Mouse (Mus musculus) fibroblast of lung, adult 2 months (primary cell): ENCODE results near the gene Dhrs3.

Experiments
- DNase-seq: peaks from one replicate; pipeline ENCODE4 v3.0.0-alpha.2; 2011; ENCODE audit warnings: low read depth

Dhrs3 gene

GRCm38 (mm10) chr4:144892133-144892936 is at the start of gene Dhrs3:
Gene Dhrs3, plus strand, starts transcription at chr4:144892827.
- peak; percentile 87 for DNase-seq

GRCm38 (mm10) chr4:144861756-144862505 is 30.7 kb upstream of the Dhrs3 start:
- no peak for DNase-seq

- DNase-seq: no peak
These were observed 24.7 kb upstream of the Dhrs3 start for GRCm38 (mm10) chr4:144867926-144868325.

- no peak for DNase-seq
These were observed 24.0 kb upstream of the Dhrs3 start for GRCm38 (mm10) chr4:144868584-144868983.

GRCm38 (mm10) chr4:144872905-144873304 is 19.7 kb upstream of the Dhrs3 start:
- DNase-seq: no peak

- DNase-seq: peak; percentile 78
These were observed 17.0 kb upstream of the Dhrs3 start for GRCm38 (mm10) chr4:144875576-144876093.

- no peak for DNase-seq
These were observed 13.1 kb upstream of the Dhrs3 start for GRCm38 (mm10) chr4:144879549-144879948.

GRCm38 (mm10) chr4:144881376-144881775 is 11.3 kb upstream of the Dhrs3 start:
- no peak for DNase-seq

GRCm38 (mm10) chr4:144882881-144883331 is 9.7 kb upstream of the Dhrs3 start:
- DNase-seq: peak; percentile 88

GRCm38 (mm10) chr4:144886460-144886859 is 6.2 kb upstream of the Dhrs3 start:
- no peak for DNase-seq

GRCm38 (mm10) chr4:144888750-144889149 is 3.9 kb upstream of the Dhrs3 start:
- DNase-seq: no peak

- peak; percentile 89 for DNase-seq
These were observed 2.9 kb upstream of the Dhrs3 start for GRCm38 (mm10) chr4:144889505-144890301.

GRCm38 (mm10) chr4:144890690-144891120 is 1.9 kb upstream of the Dhrs3 start:
- peak; percentile 53 for DNase-seq

- DNase-seq: peak; percentile 61
These were observed 1.4 kb upstream of the Dhrs3 start for GRCm38 (mm10) chr4:144891121-144891711.

GRCm38 (mm10) chr4:144891743-144892132 is 889 bp upstream of the Dhrs3 start:
- no peak for DNase-seq

- no peak for DNase-seq
These were observed 278 bp downstream of the Dhrs3 start for GRCm38 (mm10) chr4:144892937-144893272.

- DNase-seq: no peak
These were observed 1.2 kb downstream of the Dhrs3 start for GRCm38 (mm10) chr4:144893561-144894486.

- DNase-seq: no peak
These were observed 2.0 kb downstream of the Dhrs3 start for GRCm38 (mm10) chr4:144894487-144895210.

- no peak for DNase-seq
These were observed 2.6 kb downstream of the Dhrs3 start for GRCm38 (mm10) chr4:144895211-144895590.

GRCm38 (mm10) chr4:144896321-144896720 is 3.7 kb downstream of the Dhrs3 start:
- no peak for DNase-seq
